Mouse (Mus musculus) forebrain, postnatal 0 days (tissue): ENCODE measurements around the gene Eif2s2. TPM values are rescaled to one million over a fixed set of nuclear protein-coding genes. Genes with fewer than 3 reads are reported as not detected.

Source experiments
- ATAC-seq: fragments of 200-750 bp; cut with Nextera tagmentation; 2 replicates; pipeline ENCODE4 v1.8.0; 2017; ENCODE audit warnings: mild to moderate bottlenecking, moderate library complexity
- DNase-seq: peaks from one replicate; pipeline ENCODE4 v3.0.0-alpha.2; 2015
- H3K27ac ChIP-seq: fragments of 300-500 bp; sonication (generic); 2 replicates; pipeline ENCODE4 v1.5.1; 2014; ENCODE audit warnings: low read depth, mild to moderate bottlenecking, antibody characterized with exemption, low read length, moderate library complexity, mixed read lengths
- H3K27me3 ChIP-seq: fragments of 300-500 bp; sonication (generic); 2 replicates; pipeline ENCODE4 v1.6.1; 2014; ENCODE audit warnings: mild to moderate bottlenecking, low read length, mixed read lengths; ENCODE audit not compliant: insufficient read depth
- H3K36me3 ChIP-seq: fragments of 300-500 bp; sonication (generic); 2 replicates; pipeline ENCODE4 v1.6.1; 2014; ENCODE audit warnings: mild to moderate bottlenecking, moderate library complexity; ENCODE audit not compliant: insufficient read depth
- H3K4me1 ChIP-seq: fragments of 300-500 bp; sonication (generic); 2 replicates; pipeline ENCODE4 v1.6.1; 2014; ENCODE audit warnings: antibody characterized with exemption; ENCODE audit not compliant: insufficient read depth
- H3K4me2 ChIP-seq: fragments of 300-500 bp; sonication (generic); 2 replicates; pipeline ENCODE4 v1.6.1; 2014; ENCODE audit warnings: low read depth, mild to moderate bottlenecking, moderate library complexity
- H3K4me3 ChIP-seq: fragments of 300-500 bp; sonication (generic); 2 replicates; pipeline ENCODE4 v1.5.1; 2014; ENCODE audit warnings: low read depth, low read length, mixed read lengths
- H3K9ac ChIP-seq: fragments of 300-500 bp; sonication (generic); 2 replicates; pipeline ENCODE4 v1.6.1; 2014; ENCODE audit warnings: mild to moderate bottlenecking
- H3K9me3 ChIP-seq: fragments of 300-500 bp; sonication (generic); 2 replicates; pipeline ENCODE4 v1.6.1; 2016; ENCODE audit warnings: low read length
- CTCF ChIP-seq: sonication (generic); IDR thresholded peaks from 2 replicates; pipeline ENCODE4 v1.5.1; 2016; ENCODE audit warnings: antibody characterized with exemption, control low read depth, low read depth
- WGBS: fragments of 180-500 bp; shearing (Covaris S2); extraction: QIAGEN DNeasy Blood & Tissue Kit; methylation state at CpG from one replicate; pipeline ENCODE4 v1.1.7; 2014; 5-methylcytosine and 5-hydroxymethylcytosine counted together
- polyA plus RNA-seq: library from polyadenylated mRNA; unstranded; fragments of >200 nt; fragmentation: Nextera tagmentation; extraction: Ambion mirVana; gene quantifications from 2 replicates; pipeline ENCODE4 v1.2.1, GENCODE M21; 2015
- total RNA-seq: library from RNA; depleted of rRNA; stranded (reverse); fragments of >200 nt; gene quantifications from 2 replicates; pipeline ENCODE4 v1.2.3, GENCODE M21; 2014; rRNA removed

Eif2s2 gene
- total and polyA plus RNA-seq, 2 experiments from 2014 or later = 81.3 to 103 TPM

GRCm38 (mm10) chr2:154855383-154855782, 37.4 kb downstream of the Eif2s2 start:
- H3K27ac ChIP-seq = no peak overlapping the region
- WGBS = 87% methylated on average over 1 of the region's 1 CpGs
- peak; percentile 55; the same call in 1 of the 2 replicates for ATAC-seq
- H3K27me3 ChIP-seq = no peaks in the 10 kb centered on the region
- no peak overlapping the region for H3K4me2 ChIP-seq
- H3K36me3 ChIP-seq = peaks cover 10% of the 10 kb centered on the region; the same call in 1 of the 2 replicates
- TF ChIP-seq CTCF = peak; percentile 78
- no peak overlapping the region for H3K4me3 ChIP-seq
- peak; percentile 83 for DNase-seq
- H3K9ac ChIP-seq = no peak overlapping the region
- no peaks in the 10 kb centered on the region for H3K9me3 ChIP-seq
- H3K4me1 ChIP-seq = no peaks in the 10 kb centered on the region

DNA sequence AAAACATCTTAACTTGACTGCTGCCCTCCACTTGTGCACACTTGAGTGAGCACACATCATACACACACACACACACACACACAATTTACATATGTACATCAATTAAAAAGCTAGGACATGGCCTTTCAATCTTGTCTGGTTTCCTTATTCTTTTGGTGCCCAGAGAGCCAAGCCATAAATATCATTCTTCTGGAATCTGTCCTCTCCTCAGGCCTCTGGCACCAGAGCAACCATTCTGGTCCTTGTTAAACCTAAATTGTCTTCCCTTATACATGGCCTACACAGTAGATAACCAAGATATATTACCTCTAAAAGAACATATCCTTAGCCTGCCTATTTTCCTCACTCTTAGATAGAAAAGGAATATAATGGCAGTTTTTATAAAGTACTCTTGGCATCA, 44.6 kb downstream of the Eif2s2 start:
- H3K27me3 ChIP-seq = no peaks in the 10 kb centered on the region
- DNase-seq (no peak), ATAC-seq (no peak)
- H3K9me3 ChIP-seq = no peaks in the 10 kb centered on the region
- no peak overlapping the region for H3K4me2 ChIP-seq
- H3K4me3 ChIP-seq = no peak overlapping the region
- H3K27ac ChIP-seq = no peak overlapping the region
- no peak overlapping the region for H3K9ac ChIP-seq
- H3K36me3 ChIP-seq = no peaks in the 10 kb centered on the region
- no peaks in the 10 kb centered on the region for H3K4me1 ChIP-seq
- no peak for TF ChIP-seq CTCF

DNA sequence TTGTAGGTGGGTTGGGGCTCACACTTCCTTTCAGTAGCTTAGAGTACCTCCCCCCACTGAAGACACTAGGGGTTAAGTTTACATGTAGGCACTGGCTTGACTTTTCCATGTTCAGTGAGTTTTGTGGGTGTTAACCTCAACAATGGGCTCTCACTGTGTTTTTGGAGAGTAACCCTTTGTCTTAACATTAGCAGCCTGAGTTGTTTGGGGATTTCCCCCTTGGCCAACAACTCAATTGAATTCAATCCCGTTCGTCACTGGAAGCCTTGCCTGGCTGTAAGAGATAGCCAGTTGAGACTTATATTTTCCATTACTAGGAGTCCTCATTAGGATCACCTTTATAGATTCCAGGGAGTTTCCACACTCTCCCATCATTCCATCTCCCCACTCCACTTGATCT, 56.2 kb downstream of the Eif2s2 start:
- H3K36me3 ChIP-seq = no peaks in the 10 kb centered on the region
- H3K4me2 ChIP-seq = no peak overlapping the region
- H3K27me3 ChIP-seq = no peaks in the 10 kb centered on the region
- no peaks in the 10 kb centered on the region for H3K9me3 ChIP-seq
- no peaks in the 10 kb centered on the region for H3K4me1 ChIP-seq
- no peak for TF ChIP-seq CTCF
- H3K4me3 ChIP-seq = no peak overlapping the region
- no peak for ATAC-seq
- no peak overlapping the region for H3K27ac ChIP-seq
- 82% methylated on average over 2 of the region's 2 CpGs for WGBS
- DNase-seq = no peak
- no peak overlapping the region for H3K9ac ChIP-seq

DNA sequence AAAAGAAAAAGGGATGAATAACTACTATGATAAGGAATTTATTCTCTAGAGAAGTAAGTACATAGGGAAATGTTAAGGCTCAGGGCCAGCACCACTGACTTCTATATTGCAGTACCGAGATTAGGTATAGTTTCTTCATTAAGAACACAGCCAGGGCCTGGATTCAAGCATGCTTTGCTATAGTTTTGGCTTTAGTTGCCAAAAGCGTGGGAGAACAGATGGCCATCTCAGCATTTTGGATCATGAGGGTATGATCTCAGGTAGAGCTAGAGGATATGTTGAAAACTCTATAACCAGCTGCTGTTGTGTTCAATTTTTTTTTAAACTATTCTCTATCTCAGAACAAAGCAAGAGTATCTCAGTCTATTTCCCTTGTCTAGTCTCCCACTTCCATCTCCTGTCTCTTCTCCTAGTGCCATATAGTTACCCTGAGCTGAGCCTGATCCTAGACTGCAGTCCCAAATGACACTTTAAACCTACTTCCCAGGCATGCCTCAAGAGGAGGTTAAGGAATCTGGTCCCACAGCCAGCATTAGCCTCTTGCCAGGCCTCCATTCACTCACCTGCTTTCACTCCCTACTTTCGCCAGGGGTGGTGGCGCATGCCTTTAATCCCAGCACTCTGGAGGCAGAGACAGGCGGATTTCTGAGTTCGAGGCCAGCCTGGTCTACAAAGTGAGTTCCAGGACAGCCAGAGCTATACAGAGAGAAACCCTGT, 58.4 kb downstream of the Eif2s2 start:
- DNase-seq = no peak
- Histone ChIP-seq H3K36me3 (no peaks in the 10 kb centered on the region), H3K27ac (no peak overlapping the region), H3K27me3 (no peaks in the 10 kb centered on the region), H3K9ac (no peak overlapping the region), H3K9me3 (no peaks in the 10 kb centered on the region), H3K4me3 (no peak overlapping the region), H3K4me1 (no peaks in the 10 kb centered on the region), H3K4me2 (no peak overlapping the region)
- 80% methylated on average over 6 of the region's 6 CpGs for WGBS
- no peak for TF ChIP-seq CTCF
- ATAC-seq = no peak

- Histone ChIP-seq H3K36me3 (no peaks in the 10 kb centered on the region), H3K9me3 (no peaks in the 10 kb centered on the region), H3K4me1 (no peaks in the 10 kb centered on the region), H3K27ac (no peak overlapping the region), H3K9ac (no peak overlapping the region), H3K4me2 (no peak overlapping the region), H3K27me3 (no peaks in the 10 kb centered on the region), H3K4me3 (no peak overlapping the region)
- DNase-seq = no peak
- TF ChIP-seq CTCF = no peak
- ATAC-seq = no peak
- 39% methylated on average over 4 of the region's 4 CpGs for WGBS
Observed at GRCm38 (mm10) chr2:154832471-154832870, 60.3 kb downstream of the Eif2s2 start.

DNA sequence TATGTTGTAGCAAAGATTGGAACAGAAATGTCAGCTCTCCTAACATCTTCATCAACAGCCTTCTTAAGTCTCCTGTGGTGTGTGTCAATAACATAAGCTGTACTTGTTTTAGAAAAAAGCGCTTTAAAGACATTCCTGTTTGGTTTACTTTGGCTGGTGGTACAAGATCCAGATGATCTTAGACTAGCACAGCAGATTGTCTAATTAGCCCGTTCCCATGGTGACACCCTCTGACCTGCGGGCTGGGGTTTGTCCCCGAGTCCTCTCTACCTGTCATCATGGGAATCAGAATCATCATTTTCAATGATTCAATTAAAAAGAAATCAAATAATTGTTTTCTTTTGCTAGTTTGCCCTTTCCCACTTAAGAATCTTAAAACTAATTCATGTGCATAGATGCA, 65.2 kb downstream of the Eif2s2 start:
- Histone ChIP-seq H3K27me3 (no peaks in the 10 kb centered on the region), H3K9ac (no peak overlapping the region), H3K4me3 (no peak overlapping the region), H3K4me2 (no peak overlapping the region), H3K4me1 (no peaks in the 10 kb centered on the region), H3K9me3 (no peaks in the 10 kb centered on the region), H3K36me3 (no peaks in the 10 kb centered on the region), H3K27ac (no peak overlapping the region)
- DNase-seq (no peak), ATAC-seq (no peak)
- 68% methylated on average over 4 of the region's 4 CpGs for WGBS
- no peak for TF ChIP-seq CTCF

- ATAC-seq = no peak
- no peak for TF ChIP-seq CTCF
- H3K9ac ChIP-seq = no peak overlapping the region
- H3K36me3 ChIP-seq = no peaks in the 10 kb centered on the region
- no peaks in the 10 kb centered on the region for H3K4me1 ChIP-seq
- no peak overlapping the region for H3K4me3 ChIP-seq
- H3K27ac ChIP-seq = no peak overlapping the region
- DNase-seq = no peak
- no peaks in the 10 kb centered on the region for H3K27me3 ChIP-seq
- no peak overlapping the region for H3K4me2 ChIP-seq
- WGBS = 84% methylated on average over 1 of the region's 1 CpGs
- no peaks in the 10 kb centered on the region for H3K9me3 ChIP-seq
Observed at GRCm38 (mm10) chr2:154826054-154826538, 66.6 kb downstream of the Eif2s2 start.

Other genes with a start within 250 kb of the Eif2s2 start
- 176 and 191 TPM in 2 replicates for gene Chmp4b, start 241.2 kb downstream of the Eif2s2 start, total RNA-seq
- gene Chmp4b, start 241.2 kb downstream of the Eif2s2 start, polyA plus RNA-seq = 28.9 and 29.4 TPM in 2 replicates
- not detected in 2 replicates for gene Gm14214, start 122.9 kb downstream of the Eif2s2 start, total RNA-seq
- not detected in 2 replicates for gene Gm14214, start 122.9 kb downstream of the Eif2s2 start, polyA plus RNA-seq
- 174 and 222 TPM in 2 replicates for gene Raly, start 101.8 kb downstream of the Eif2s2 start, total RNA-seq
- gene Raly, start 101.8 kb downstream of the Eif2s2 start, polyA plus RNA-seq = 22.2 and 23.6 TPM in 2 replicates
- 0.90 and 2.5 TPM in 2 replicates for gene a, start 101.5 kb downstream of the Eif2s2 start, total RNA-seq
- 2.9 and 3.5 TPM in 2 replicates for gene a, start 101.5 kb downstream of the Eif2s2 start, polyA plus RNA-seq
- gene Gm14226, start 125.3 kb upstream of the Eif2s2 start, total RNA-seq = 0.08 TPM in 1 of 2 replicates, not detected in the other
- 0.05 TPM in 1 of 2 replicates, not detected in the other for gene Gm14226, start 125.3 kb upstream of the Eif2s2 start, polyA plus RNA-seq
- 62.7 and 70.1 TPM in 2 replicates for gene Ahcy, start 181.6 kb upstream of the Eif2s2 start, total RNA-seq
- gene Ahcy, start 181.6 kb upstream of the Eif2s2 start, polyA plus RNA-seq = 42.2 and 42.6 TPM in 2 replicates
- gene Itch, start 240.6 kb upstream of the Eif2s2 start, total RNA-seq = 45.7 and 49.5 TPM in 2 replicates
- gene Itch, start 240.6 kb upstream of the Eif2s2 start, polyA plus RNA-seq = 10.0 and 17.4 TPM in 2 replicates